Mouse (Mus musculus) stomach, embryonic 15.5 days (tissue): ENCODE data around the gene Pde7b. TPM values are rescaled to one million over a fixed set of nuclear protein-coding genes. Genes with fewer than 3 reads are reported as not detected.

Experiments
- ATAC-seq: fragments of 200-750 bp; cut with Nextera tagmentation; 2 replicates; pipeline ENCODE4 v1.8.0; 2017; ENCODE audit warnings: low read depth, moderate number of reproducible peaks, moderate TSS enrichment; ENCODE audit not compliant: insufficient read depth, low FRiP score
- H3K27ac ChIP-seq: fragments of 300-500 bp; sonication (generic); 2 replicates; pipeline ENCODE4 v1.5.1; 2015; ENCODE audit warnings: mild to moderate bottlenecking, inconsistent platforms
- H3K27me3 ChIP-seq: fragments of 300-500 bp; sonication (generic); replicated peaks from 2 replicates; pipeline ENCODE4 v1.6.1; 2015; ENCODE audit warnings: inconsistent platforms
- H3K36me3 ChIP-seq: fragments of 300-500 bp; sonication (generic); 2 replicates; pipeline ENCODE4 v1.6.1; 2015; ENCODE audit warnings: inconsistent platforms
- H3K4me1 ChIP-seq: fragments of 300-500 bp; sonication (generic); 2 replicates; pipeline ENCODE4 v1.6.1; 2015; ENCODE audit warnings: inconsistent platforms
- H3K4me2 ChIP-seq: fragments of 300-500 bp; sonication (generic); 2 replicates; pipeline ENCODE4 v1.6.1; 2015; ENCODE audit warnings: mild to moderate bottlenecking, inconsistent platforms
- H3K4me3 ChIP-seq: fragments of 300-500 bp; sonication (generic); replicated peaks from 2 replicates; pipeline ENCODE4 v1.5.1; 2015; ENCODE audit warnings: inconsistent platforms
- H3K9ac ChIP-seq: fragments of 300-500 bp; sonication (generic); 2 replicates; pipeline ENCODE4 v1.6.1; 2015; ENCODE audit warnings: inconsistent platforms
- H3K9me3 ChIP-seq: fragments of 300-500 bp; sonication (generic); 2 replicates; pipeline ENCODE4 v1.6.1; 2016; ENCODE audit warnings: inconsistent platforms
- WGBS: fragments of 180-500 bp; shearing (Covaris S2); methylation state at CpG from one replicate; pipeline ENCODE4 v1.1.7; 2015; 5-methylcytosine and 5-hydroxymethylcytosine counted together
- polyA plus RNA-seq: library from polyadenylated mRNA; unstranded; fragments of >200 nt; fragmentation: Nextera tagmentation; extraction: Ambion mirVana; gene quantifications from 2 replicates; pipeline ENCODE4 v1.2.1, GENCODE M21; 2015

Pde7b gene
- polyA plus RNA-seq, 1 experiment from 2014 or later, result 3.9 TPM

GRCm38 (mm10) chr10:20668577-20668976, 56.3 kb downstream of the Pde7b start:
- WGBS, result 54% methylated on average over 4 of the region's 4 CpGs
- no peak for ATAC-seq
- Histone ChIP-seq H3K4me3 (no peak overlapping the region), H3K36me3 (no peaks in the 10 kb centered on the region), H3K4me1 (0 out of 2 replicates have a peak, but pooled peaks cover 3% of the 10 kb centered on the region), H3K9me3 (no peaks in the 10 kb centered on the region), H3K27ac (no peak overlapping the region), H3K9ac (no peak overlapping the region), H3K4me2 (no peak overlapping the region), H3K27me3 (no peaks in the 10 kb centered on the region)

GRCm38 (mm10) chr10:20666655-20667054, 58.2 kb downstream of the Pde7b start:
- 52% methylated on average over 2 of the region's 2 CpGs for WGBS
- H3K9me3 ChIP-seq, result no peaks in the 10 kb centered on the region
- no peak overlapping the region for H3K27ac ChIP-seq
- no peaks in the 10 kb centered on the region for H3K36me3 ChIP-seq
- no peaks in the 10 kb centered on the region for H3K4me1 ChIP-seq
- ATAC-seq, result no peak
- H3K27me3 ChIP-seq, result no peaks in the 10 kb centered on the region
- H3K4me2 ChIP-seq, result no peak overlapping the region
- H3K9ac ChIP-seq, result no peak overlapping the region
- no peak overlapping the region for H3K4me3 ChIP-seq

GRCm38 (mm10) chr10:20662951-20663350, 61.9 kb downstream of the Pde7b start:
- Histone ChIP-seq H3K9ac (no peak overlapping the region), H3K4me2 (no peak overlapping the region), H3K4me3 (no peak overlapping the region), H3K27ac (no peak overlapping the region), H3K9me3 (no peaks in the 10 kb centered on the region), H3K36me3 (no peaks in the 10 kb centered on the region), H3K4me1 (peaks cover 3% of the 10 kb centered on the region; the same call in 1 of the 2 replicates), H3K27me3 (no peaks in the 10 kb centered on the region)
- WGBS, result 57% methylated on average over 7 of the region's 7 CpGs
- ATAC-seq, result no peak

GRCm38 (mm10) chr10:20661684-20662083, 63.2 kb downstream of the Pde7b start:
- Histone ChIP-seq H3K27me3 (no peaks in the 10 kb centered on the region), H3K9ac (no peak overlapping the region), H3K9me3 (no peaks in the 10 kb centered on the region), H3K36me3 (no peaks in the 10 kb centered on the region), H3K27ac (no peak overlapping the region), H3K4me1 (peaks cover 9% of the 10 kb centered on the region; the same call in 1 of the 2 replicates), H3K4me3 (no peak overlapping the region), H3K4me2 (no peak overlapping the region)
- WGBS, result 77% methylated on average over 5 of the region's 5 CpGs
- ATAC-seq, result no peak

- ATAC-seq, result no peak
- Histone ChIP-seq H3K9me3 (no peaks in the 10 kb centered on the region), H3K4me2 (no peak overlapping the region), H3K4me1 (peaks cover 9% of the 10 kb centered on the region; the same call in 1 of the 2 replicates), H3K36me3 (no peaks in the 10 kb centered on the region), H3K27me3 (no peaks in the 10 kb centered on the region), H3K4me3 (no peak overlapping the region), H3K27ac (no peak overlapping the region), H3K9ac (no peak overlapping the region)
- 68% methylated on average over 4 of the region's 4 CpGs for WGBS
Observed at GRCm38 (mm10) chr10:20659718-20660117, 65.2 kb downstream of the Pde7b start.

GRCm38 (mm10) chr10:20659268-20659667, 65.6 kb downstream of the Pde7b start:
- H3K27me3 ChIP-seq, result no peaks in the 10 kb centered on the region
- H3K9me3 ChIP-seq, result no peaks in the 10 kb centered on the region
- no peak overlapping the region for H3K27ac ChIP-seq
- H3K4me2 ChIP-seq, result no peak overlapping the region
- peaks cover 9% of the 10 kb centered on the region; the same call in 1 of the 2 replicates for H3K4me1 ChIP-seq
- H3K36me3 ChIP-seq, result no peaks in the 10 kb centered on the region
- no peak overlapping the region for H3K4me3 ChIP-seq
- no peak for ATAC-seq
- no peak overlapping the region for H3K9ac ChIP-seq
- 74% methylated on average over 7 of the region's 7 CpGs for WGBS

- Histone ChIP-seq H3K27ac (no peak overlapping the region), H3K9ac (no peak overlapping the region), H3K36me3 (no peaks in the 10 kb centered on the region), H3K4me3 (no peak overlapping the region), H3K4me1 (peaks cover 9% of the 10 kb centered on the region; the same call in 1 of the 2 replicates), H3K4me2 (no peak overlapping the region), H3K27me3 (no peaks in the 10 kb centered on the region), H3K9me3 (no peaks in the 10 kb centered on the region)
- no peak for ATAC-seq
- WGBS, result 72% methylated on average over 7 of the region's 7 CpGs
Observed at GRCm38 (mm10) chr10:20658716-20659115, 66.2 kb downstream of the Pde7b start.

GRCm38 (mm10) chr10:20657316-20658081, 67.4 kb downstream of the Pde7b start:
- H3K9ac ChIP-seq, result no peak overlapping the region
- H3K9me3 ChIP-seq, result no peaks in the 10 kb centered on the region
- H3K36me3 ChIP-seq, result no peaks in the 10 kb centered on the region
- 46% methylated on average over 12 of the region's 12 CpGs for whole genome bisulfite sequencing
- ATAC-seq, result no peak
- H3K27ac ChIP-seq, result no peak overlapping the region
- peak overlapping the region; percentile 16; the same call in 1 of the 2 replicates for H3K4me2 ChIP-seq
- no peaks in the 10 kb centered on the region for H3K27me3 ChIP-seq
- H3K4me1 ChIP-seq, result peaks cover 9% of the 10 kb centered on the region; the same call in 1 of the 2 replicates
- no peak overlapping the region for H3K4me3 ChIP-seq

- no peak for ATAC-seq
- Histone ChIP-seq H3K27ac (no peak overlapping the region), H3K4me3 (no peak overlapping the region), H3K4me2 (no peak overlapping the region), H3K9me3 (no peaks in the 10 kb centered on the region), H3K36me3 (no peaks in the 10 kb centered on the region), H3K9ac (no peak overlapping the region), H3K27me3 (no peaks in the 10 kb centered on the region), H3K4me1 (peaks cover 9% of the 10 kb centered on the region; the same call in 1 of the 2 replicates)
- 51% methylated on average over 6 of the region's 6 CpGs for WGBS
Observed at GRCm38 (mm10) chr10:20654590-20654989, 70.3 kb downstream of the Pde7b start.

- no peak overlapping the region for H3K9ac ChIP-seq
- no peaks in the 10 kb centered on the region for H3K27me3 ChIP-seq
- ATAC-seq, result no peak
- H3K4me3 ChIP-seq, result no peak overlapping the region
- H3K36me3 ChIP-seq, result no peaks in the 10 kb centered on the region
- H3K4me1 ChIP-seq, result peaks cover 9% of the 10 kb centered on the region; the same call in 1 of the 2 replicates
- no peak overlapping the region for H3K4me2 ChIP-seq
- WGBS, result 57% methylated on average over 6 of the region's 6 CpGs
- H3K9me3 ChIP-seq, result no peaks in the 10 kb centered on the region
- H3K27ac ChIP-seq, result no peak overlapping the region
Observed at GRCm38 (mm10) chr10:20654187-20654586, 70.7 kb downstream of the Pde7b start.

GRCm38 (mm10) chr10:20653299-20653698, 71.6 kb downstream of the Pde7b start:
- Histone ChIP-seq H3K4me1 (peaks cover 9% of the 10 kb centered on the region; the same call in 1 of the 2 replicates), H3K36me3 (no peaks in the 10 kb centered on the region), H3K9ac (no peak overlapping the region), H3K9me3 (no peaks in the 10 kb centered on the region), H3K4me3 (no peak overlapping the region), H3K4me2 (no peak overlapping the region), H3K27me3 (no peaks in the 10 kb centered on the region), H3K27ac (no peak overlapping the region)
- ATAC-seq, result no peak
- 87% methylated on average over 3 of the region's 3 CpGs for WGBS

- Histone ChIP-seq H3K27me3 (no peaks in the 10 kb centered on the region), H3K4me3 (no peak overlapping the region), H3K4me1 (no peaks in the 10 kb centered on the region), H3K9ac (no peak overlapping the region), H3K36me3 (no peaks in the 10 kb centered on the region), H3K27ac (no peak overlapping the region), H3K9me3 (no peaks in the 10 kb centered on the region), H3K4me2 (no peak overlapping the region)
- WGBS, result 69% methylated on average over 8 of the region's 8 CpGs
- ATAC-seq, result no peak
Observed at GRCm38 (mm10) chr10:20636381-20636780, 88.5 kb downstream of the Pde7b start.
